Mouse (Mus musculus) small intestine, adult 2 months (tissue): Measurements from ENCODE around the gene Tnk1. TPM values are rescaled to one million over a fixed set of nuclear protein-coding genes. Genes with fewer than 3 reads are reported as not detected.

Source experiments
- H3K27ac ChIP-seq: fragments of 200-500 bp; 2 replicates; pipeline ENCODE4 v1.5.1; 2012; ENCODE audit warnings: low read depth, low read length, control low read depth, inconsistent platforms; ENCODE audit not compliant: insufficient read depth
- H3K27me3 ChIP-seq: fragments of 200-500 bp; 2 replicates; pipeline ENCODE4 v1.6.1; 2012; ENCODE audit warnings: mild to moderate bottlenecking, moderate library complexity, low read length, inconsistent platforms; ENCODE audit not compliant: control insufficient read depth, insufficient read depth
- H3K36me3 ChIP-seq: fragments of 200-500 bp; 2 replicates; pipeline ENCODE4 v1.6.1; 2012; ENCODE audit warnings: mild to moderate bottlenecking, low read length, control low read depth, inconsistent platforms; ENCODE audit not compliant: control insufficient read depth, insufficient read depth
- H3K4me1 ChIP-seq: fragments of 200-500 bp; 2 replicates; pipeline ENCODE4 v1.6.1; 2012; ENCODE audit warnings: low read length, inconsistent platforms, mixed read lengths; ENCODE audit not compliant: control insufficient read depth, insufficient read depth, insufficient read length
- H3K4me3 ChIP-seq: fragments of 200-500 bp; 2 replicates; pipeline ENCODE4 v1.5.1; 2012; ENCODE audit warnings: low read depth, mild to moderate bottlenecking, control low read depth, inconsistent platforms, low read length, moderate library complexity
- CTCF ChIP-seq: fragments of 200-500 bp; IDR thresholded peaks from 2 replicates; pipeline ENCODE4 v1.5.1; 2012; ENCODE audit warnings: low read depth, mild to moderate bottlenecking, control low read depth, inconsistent platforms, low read length, moderate library complexity, mixed read lengths; ENCODE audit not compliant: insufficient replicate concordance, insufficient read length; ENCODE audit errors: extremely low read depth
- POLR2A ChIP-seq: fragments of 200-500 bp; IDR thresholded peaks from 2 replicates; pipeline ENCODE4 v1.6.1; 2012; ENCODE audit warnings: low read depth, mild to moderate bottlenecking, control low read depth, inconsistent platforms, low read length, moderate library complexity
- WGBS: fragments of 180-500 bp; shearing (Covaris S2); methylation state at CpG from one replicate; pipeline ENCODE4 v1.1.7; 2018; 5-methylcytosine and 5-hydroxymethylcytosine counted together
- polyA plus RNA-seq: library from polyadenylated mRNA; depleted of rRNA; stranded (reverse); fragments of >200 nt; gene quantifications from 2 replicates; pipeline ENCODE4 v1.2.3, GENCODE M21; 2012

Tnk1 gene
- polyA plus RNA-seq, 1 experiment, result 46.3 TPM

DNA sequence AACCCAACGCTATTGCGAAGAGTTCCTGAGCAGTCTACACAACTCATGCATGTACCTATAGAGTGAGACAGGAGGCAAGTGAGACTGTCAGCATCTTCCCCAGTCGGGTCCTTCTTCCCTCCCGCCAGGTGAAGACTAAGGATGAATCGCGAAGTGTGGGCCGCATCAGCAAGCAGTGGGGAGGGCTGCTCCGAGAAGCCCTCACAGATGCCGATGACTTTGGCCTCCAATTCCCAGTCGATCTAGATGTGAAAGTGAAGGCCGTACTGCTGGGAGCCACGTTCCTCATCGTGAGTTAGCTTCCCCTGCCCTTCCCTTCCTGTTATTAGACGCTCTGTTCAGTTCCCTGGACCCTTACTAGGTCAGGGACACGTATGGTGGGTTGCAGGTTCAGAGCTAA is 8.6 kb downstream of the Tnk1 start:
- Histone ChIP-seq H3K4me3 (no peak overlapping the region), H3K27ac (no peak overlapping the region), H3K27me3 (no peaks in the 10 kb centered on the region), H3K4me1 (peaks cover 16% of the 10 kb centered on the region), H3K36me3 (peaks cover 38% of the 10 kb centered on the region)
- TF ChIP-seq POLR2A (no peak), CTCF (no peak)
- WGBS, result 87% methylated on average over 15 of the region's 15 CpGs

DNA sequence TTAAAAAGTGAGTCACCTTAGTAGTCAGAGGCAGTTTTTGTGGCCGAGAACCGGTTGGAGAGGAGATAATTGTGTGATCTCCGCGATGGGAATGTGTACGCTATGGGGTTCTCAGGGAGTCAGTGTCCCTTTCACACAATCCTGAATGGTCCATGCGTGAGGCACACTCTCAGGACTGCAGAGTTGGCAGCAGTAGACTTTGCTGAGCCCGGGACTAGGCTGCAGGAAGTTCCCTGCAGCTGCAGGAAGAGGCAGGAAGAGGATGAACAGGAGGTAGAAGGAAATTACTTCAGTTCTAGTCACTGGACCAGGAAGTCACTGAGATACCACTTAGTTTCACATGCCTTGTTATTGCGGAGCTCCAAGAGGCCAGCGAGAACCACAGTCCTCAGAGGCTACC is 9.4 kb downstream of the Tnk1 start:
- Histone ChIP-seq H3K4me3 (no peak overlapping the region), H3K36me3 (peaks cover 34% of the 10 kb centered on the region), H3K27me3 (no peaks in the 10 kb centered on the region), H3K27ac (no peak overlapping the region), H3K4me1 (peaks cover 16% of the 10 kb centered on the region)
- TF ChIP-seq POLR2A (no peak), CTCF (no peak)
- 77% methylated on average over 9 of the region's 9 CpGs for WGBS

DNA sequence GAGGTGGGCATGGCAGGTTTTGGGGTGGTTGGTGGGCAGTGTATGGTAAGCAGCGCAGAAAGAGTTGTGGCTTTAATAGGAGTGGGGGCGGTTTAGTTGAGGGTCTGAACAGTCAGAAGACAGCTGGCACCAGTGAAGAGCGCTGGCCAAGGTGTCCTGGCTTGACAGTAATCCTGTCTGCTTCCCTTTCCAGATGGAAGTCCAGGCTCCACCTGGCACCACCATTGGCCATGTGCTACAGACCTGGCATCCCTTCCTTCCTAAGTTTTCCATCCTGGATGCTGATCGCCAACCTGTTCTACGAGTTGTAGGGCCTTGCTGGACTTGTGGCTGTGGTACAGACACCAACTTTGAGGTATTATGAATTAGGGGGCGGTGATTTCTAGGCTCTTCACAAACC is 10.5 kb downstream of the Tnk1 start:
- TF ChIP-seq CTCF (no peak), POLR2A (no peak)
- Histone ChIP-seq H3K36me3 (peaks cover 30% of the 10 kb centered on the region), H3K4me3 (no peak overlapping the region), H3K27ac (no peak overlapping the region), H3K27me3 (no peaks in the 10 kb centered on the region), H3K4me1 (peaks cover 15% of the 10 kb centered on the region)
- WGBS, result 93% methylated on average over 6 of the region's 6 CpGs

DNA sequence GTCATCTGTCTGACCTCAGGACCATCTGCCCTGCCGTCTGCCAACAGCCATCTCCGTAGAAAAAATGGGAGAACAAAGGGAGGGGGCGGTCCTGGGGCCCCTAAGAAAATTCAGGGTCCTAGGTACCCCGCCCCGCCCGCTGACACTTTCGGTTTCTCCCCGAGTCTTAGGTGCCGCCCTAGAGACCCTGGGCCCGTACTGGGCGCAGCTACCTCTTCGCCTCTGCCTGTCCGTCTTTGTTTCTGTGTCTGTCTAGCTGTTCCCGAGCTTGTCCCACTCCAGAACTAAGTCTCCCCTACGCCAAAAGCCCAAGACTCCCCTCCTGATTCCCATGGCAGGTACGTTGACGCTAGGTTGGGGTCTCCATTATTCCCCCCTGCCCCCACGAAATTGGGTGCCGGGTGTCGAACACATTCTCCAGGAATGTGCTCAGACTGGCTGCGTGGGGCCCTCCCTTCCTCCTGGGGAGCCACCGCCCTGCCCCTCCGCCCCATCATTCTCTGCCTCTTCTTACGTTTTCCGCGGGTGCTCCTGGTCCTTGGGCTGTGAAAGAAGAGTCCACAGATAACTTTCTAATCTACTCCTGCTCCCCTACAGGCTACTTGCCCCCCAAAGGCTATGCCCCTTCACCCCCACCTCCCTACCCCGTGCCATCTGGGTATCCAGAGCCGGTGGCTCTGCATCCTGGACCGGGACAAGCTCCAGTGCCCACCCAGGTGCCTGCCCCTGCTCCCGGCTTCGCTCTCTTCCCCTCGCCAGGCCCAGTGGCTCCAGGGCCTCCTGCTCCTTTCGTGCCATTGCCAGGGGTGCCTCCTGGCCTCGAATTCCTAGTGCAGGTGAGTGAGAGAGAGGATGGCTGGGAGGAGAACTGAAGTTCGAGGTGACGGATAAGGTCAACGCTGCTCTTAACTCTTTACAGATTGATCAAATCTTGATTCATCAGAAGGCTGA is 11.5 kb downstream of the Tnk1 start:
- H3K27ac ChIP-seq, result no peak overlapping the region
- WGBS, result 8% methylated on average over 37 of the region's 37 CpGs
- peaks cover 15% of the 10 kb centered on the region for H3K4me1 ChIP-seq
- H3K36me3 ChIP-seq, result peaks cover 23% of the 10 kb centered on the region
- H3K27me3 ChIP-seq, result no peaks in the 10 kb centered on the region
- TF ChIP-seq POLR2A (no peak; the same call in 1 of the 2 replicates), CTCF (no peak)
- peak overlapping the region; percentile 64 for H3K4me3 ChIP-seq

DNA sequence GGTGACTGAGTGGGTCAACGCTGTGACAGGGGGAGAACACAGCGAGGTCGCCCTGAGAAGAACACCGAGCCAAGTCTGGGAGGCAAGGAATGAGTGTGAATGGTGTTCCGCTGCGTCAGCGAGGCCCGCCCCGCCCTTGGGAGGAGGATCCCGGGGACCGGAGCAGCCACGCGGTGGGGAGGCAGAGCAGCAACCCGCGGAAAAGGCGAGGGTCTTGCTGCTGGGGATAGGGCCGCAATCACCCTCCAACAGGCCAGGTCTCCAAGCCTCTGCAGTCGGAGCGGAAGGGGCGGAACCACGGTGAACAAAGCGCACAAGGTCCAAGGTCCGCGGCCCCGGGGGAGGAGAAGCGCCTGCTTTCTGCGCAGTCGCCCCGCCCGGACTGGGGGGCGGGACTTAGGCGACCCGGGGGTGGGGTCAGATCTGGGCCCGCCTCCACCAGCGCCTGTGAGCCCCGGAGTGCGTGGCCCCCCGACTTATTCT is 12.3 kb downstream of the Tnk1 start, which contains the start of gene Plscr3:
Gene Plscr3 (plus strand): TSS at position 179 of the 483 bp plus-strand sequence.
- Histone ChIP-seq H3K27ac (peak within 1 kb of the TSS; percentile 85), H3K4me3 (peak within 1 kb of the TSS; percentile 64), H3K4me1 (peaks cover 15% of the 10 kb centered on the region), H3K27me3 (no peaks in the 10 kb centered on the region), H3K36me3 (peaks cover 16% of the 10 kb centered on the region)
- TF ChIP-seq POLR2A (peak; percentile 92), CTCF (no peak)
- WGBS, result under 1% methylated on average over 38 of the region's 38 CpGs

DNA sequence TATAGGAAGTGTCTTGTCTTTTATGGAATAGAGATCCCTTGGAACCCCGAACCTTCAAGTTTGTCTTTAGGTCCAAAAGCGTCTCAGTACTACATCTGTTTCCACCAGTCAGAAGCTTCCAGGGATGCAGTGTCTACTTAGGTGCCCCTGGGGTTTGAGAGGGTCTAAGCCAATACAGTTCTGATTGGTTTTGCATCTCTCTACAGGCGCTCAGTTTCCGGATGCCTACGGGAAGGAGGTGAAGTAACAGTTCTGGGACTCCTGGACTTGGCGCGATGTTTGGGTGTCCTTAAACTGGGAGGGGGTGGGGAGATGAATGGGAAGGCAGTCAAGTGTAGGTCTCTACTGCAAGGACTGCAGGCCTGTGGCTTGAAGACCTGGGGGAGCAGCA is 19.8 kb downstream of the Tnk1 start:
- H3K27ac ChIP-seq, result peak overlapping the region; percentile 63
- peak overlapping the region; percentile 76 for H3K4me3 ChIP-seq
- WGBS, result under 1% methylated on average over 7 of the region's 7 CpGs
- peaks cover 3% of the 10 kb centered on the region for H3K4me1 ChIP-seq
- no peak for TF ChIP-seq POLR2A
- no peak for TF ChIP-seq CTCF
- peaks cover 12% of the 10 kb centered on the region for H3K27me3 ChIP-seq
- H3K36me3 ChIP-seq, result no peaks in the 10 kb centered on the region
